Mouse (Mus musculus) CH12.LX (cell line): ENCODE results near the gene Tfap2d.

ENCODE experiments used
- CTCF ChIP-seq, 2 experiments: IDR thresholded peaks in 1 of 2; conservative IDR thresholded peaks in 1 of 2; 2 replicates each; pipeline ENCODE4 v1.5.1; 2011 to 2012; ENCODE audit warnings: low read depth in 2 of 2, low read length in 2 of 2, improper control_type of control experiment in 1 of 2, inconsistent platforms in 1 of 2, mild to moderate bottlenecking in 1 of 2, moderate library complexity in 1 of 2
- E2F4 ChIP-seq: IDR thresholded peaks from 2 replicates; pipeline ENCODE4 v1.6.1; 2011; ENCODE audit warnings: low read depth, low read length, improper control_type of control experiment; ENCODE audit not compliant: insufficient replicate concordance
- ELF1 ChIP-seq: IDR thresholded peaks from 2 replicates; pipeline ENCODE4 v1.6.1; 2014; ENCODE audit warnings: low read depth, mild to moderate bottlenecking, inconsistent platforms, low read length, improper control_type of control experiment
- EP300 ChIP-seq: IDR thresholded peaks from 2 replicates; pipeline ENCODE4 v1.6.1; 2011; ENCODE audit warnings: low read length, improper control_type of control experiment
- ETS1 ChIP-seq: conservative IDR thresholded peaks from 2 replicates; pipeline ENCODE4 v1.6.1; 2012; ENCODE audit warnings: low read depth, mild to moderate bottlenecking, inconsistent platforms, low read length, improper control_type of control experiment, moderate library complexity
- JUND ChIP-seq: conservative IDR thresholded peaks from 2 replicates; pipeline ENCODE4 v1.6.1; 2011; ENCODE audit warnings: low read depth, low read length, improper control_type of control experiment
- MAX ChIP-seq: IDR thresholded peaks from 2 replicates; pipeline ENCODE4 v1.6.1; 2011; ENCODE audit warnings: low read length, improper control_type of control experiment
- MAZ ChIP-seq: IDR thresholded peaks from 2 replicates; pipeline ENCODE4 v1.6.1; 2012; ENCODE audit warnings: low read depth, mild to moderate bottlenecking, inconsistent platforms, low read length, improper control_type of control experiment, moderate library complexity
- NRF1 ChIP-seq: IDR thresholded peaks from 2 replicates; pipeline ENCODE4 v1.6.1; 2014; ENCODE audit warnings: low read depth, mild to moderate bottlenecking, inconsistent platforms, low read length, improper control_type of control experiment, moderate library complexity
- POLR2A ChIP-seq: IDR thresholded peaks from 2 replicates; pipeline ENCODE4 v1.6.1; 2011; ENCODE audit warnings: low read depth, mild to moderate bottlenecking, improper control_type of control experiment, low read length
- POLR2AphosphoS2 ChIP-seq: IDR thresholded peaks from 2 replicates; pipeline ENCODE4 v1.6.1; 2011; ENCODE audit warnings: low read depth, low read length, improper control_type of control experiment
- RCOR1 ChIP-seq: conservative IDR thresholded peaks from 2 replicates; pipeline ENCODE4 v1.6.1; 2012; ENCODE audit warnings: low read depth, mild to moderate bottlenecking, inconsistent platforms, low read length, improper control_type of control experiment
- TCF12 ChIP-seq: IDR thresholded peaks from 2 replicates; pipeline ENCODE4 v1.6.1; 2014; ENCODE audit warnings: low read depth, mild to moderate bottlenecking, inconsistent platforms, low read length, improper control_type of control experiment
- ZC3H11A ChIP-seq: IDR thresholded peaks from 2 replicates; pipeline ENCODE4 v1.6.1; 2012; ENCODE audit warnings: low read depth, mild to moderate bottlenecking, inconsistent platforms, low read length, improper control_type of control experiment

- TF ChIP-seq CTCF (conservative IDR thresholded peaks at IDR 0.05 in 1 of 2, IDR thresholded peaks at IDR 0.05 in 1 of 2; ENCODE audit: low read depth in 2 of 2, low read length in 2 of 2) (no peak), E2F4 (no peak), ETS1 (no peak), JUND (no peak), MAX (no peak), EP300 (no peak), MAZ (no peak), ZC3H11A (no peak), NRF1 (no peak), POLR2AphosphoS2 (no peak), ELF1 (no peak), POLR2A (no peak), TCF12 (no peak), RCOR1 (no peak)
Measured at GRCm38 (mm10) chr1:19056300-19056699, 46.5 kb upstream of the Tfap2d start.
